Mouse (Mus musculus) kidney, adult 11 months (tissue): ENCODE results near the gene Slc12a4.

Experiments
- DNase-seq: peaks from one replicate; pipeline ENCODE4 v3.0.0; 2022

Slc12a4 gene

GRCm38 (mm10) chr8:105925123-105925522 lies 40.8 kb downstream of the Slc12a4 start:
- DNase-seq: no peak

- no peak for DNase-seq
Measured at GRCm38 (mm10) chr8:105919390-105919789, 46.5 kb downstream of the Slc12a4 start.

- DNase-seq: no peak
Measured at GRCm38 (mm10) chr8:105900941-105901616, 64.8 kb downstream of the Slc12a4 start.

GRCm38 (mm10) chr8:105900180-105900940 lies 65.5 kb downstream of the Slc12a4 start, which contains the start of gene Pskh1:
Pskh1 (plus strand) TSS chr8:105900441.
- peak; percentile 86 for DNase-seq

- no peak for DNase-seq
Measured at GRCm38 (mm10) chr8:105897801-105898480, 68.0 kb downstream of the Slc12a4 start.
